Mouse (Mus musculus) left cerebral cortex, adult 11 months (tissue): ENCODE measurements at regions not wholly inside any gene's neighbourhood (a gene's known extent, or its start where the extent isn't known, plus 50 kb on each side); places are given as distances from the start of the nearest gene placed in this dataset.

Experiments
- DNase-seq: peaks from one replicate; pipeline ENCODE4 v3.0.0; 2022; ENCODE audit warnings: low spot score

DNA sequence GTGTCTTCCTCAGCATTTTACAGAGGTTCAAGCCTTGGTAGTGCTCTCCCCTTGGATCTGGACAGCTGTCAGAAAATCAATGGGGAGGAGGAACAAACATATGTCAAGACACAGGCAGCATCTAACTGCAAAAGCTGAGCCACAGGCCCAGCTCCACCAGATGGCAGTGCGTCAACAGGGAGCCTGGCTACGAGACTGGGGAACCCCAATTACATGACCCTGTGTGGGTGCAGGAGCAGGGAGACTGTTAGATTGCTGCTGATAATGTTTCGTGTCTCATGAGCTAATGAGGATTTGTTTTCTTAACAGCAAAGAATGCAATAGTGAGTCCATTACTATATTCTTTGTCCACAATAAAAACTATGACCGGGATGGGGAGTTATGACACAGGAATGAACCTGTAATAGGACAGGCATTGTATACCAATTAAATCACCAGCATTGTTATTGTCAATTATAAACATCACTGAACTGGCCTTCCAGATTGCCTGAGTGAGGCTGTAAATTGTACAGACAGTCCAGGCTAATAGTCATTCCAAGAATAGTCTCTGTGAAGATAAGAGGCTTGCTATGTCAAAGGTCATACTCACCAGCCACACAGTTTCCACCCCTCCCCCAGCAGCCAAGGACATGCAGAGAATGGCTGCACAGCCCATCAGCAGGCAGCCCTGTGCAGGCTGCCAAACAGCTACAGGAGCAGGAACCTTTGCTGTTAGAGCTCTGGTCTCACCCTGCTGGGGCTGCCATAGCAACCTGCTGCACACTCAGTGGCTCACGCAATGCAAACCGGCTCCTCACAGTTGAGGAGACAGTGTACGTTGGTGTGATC, 58.8 kb upstream of the Barx2 start:
- DNase-seq, result peak; percentile 59

DNA sequence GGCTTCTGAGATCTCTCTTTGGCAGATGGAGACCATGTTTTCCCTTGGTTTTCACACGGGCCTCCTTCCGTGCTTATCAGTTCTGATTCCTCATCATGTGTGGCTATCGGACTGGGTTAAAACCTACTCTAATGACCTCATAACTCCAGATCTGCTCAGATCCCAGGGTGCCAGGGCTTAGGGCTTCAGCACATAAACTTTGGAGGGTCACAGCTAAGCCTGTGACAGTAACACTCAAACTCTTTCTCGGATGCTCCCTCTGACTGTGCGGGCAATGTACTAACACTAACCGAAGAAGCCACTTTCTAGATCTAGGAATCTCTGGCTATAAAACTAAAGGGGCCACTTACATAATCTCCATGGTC, 59.3 kb upstream of the Barx2 start:
- no peak for DNase-seq

DNA sequence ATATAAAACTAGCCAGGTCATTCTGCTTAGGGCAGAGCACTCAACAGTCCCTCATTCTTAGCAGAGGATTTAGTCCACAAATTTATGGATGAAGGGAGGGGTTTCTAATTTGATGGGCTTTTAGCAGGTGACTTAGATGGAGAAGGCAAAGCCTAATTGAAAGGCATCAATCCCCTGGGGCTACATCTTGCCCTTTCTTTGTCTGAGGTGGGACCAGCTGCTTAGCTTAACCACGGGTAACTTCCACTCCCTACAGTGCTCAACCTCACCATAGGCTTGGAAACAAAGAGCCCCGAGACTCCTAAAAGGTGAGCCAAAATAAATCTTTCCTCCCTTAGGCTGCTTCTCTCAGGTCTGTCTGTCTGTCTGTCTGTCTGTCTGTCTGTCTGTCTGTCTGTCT, 62.9 kb upstream of the Barx2 start:
- no peak for DNase-seq

DNA sequence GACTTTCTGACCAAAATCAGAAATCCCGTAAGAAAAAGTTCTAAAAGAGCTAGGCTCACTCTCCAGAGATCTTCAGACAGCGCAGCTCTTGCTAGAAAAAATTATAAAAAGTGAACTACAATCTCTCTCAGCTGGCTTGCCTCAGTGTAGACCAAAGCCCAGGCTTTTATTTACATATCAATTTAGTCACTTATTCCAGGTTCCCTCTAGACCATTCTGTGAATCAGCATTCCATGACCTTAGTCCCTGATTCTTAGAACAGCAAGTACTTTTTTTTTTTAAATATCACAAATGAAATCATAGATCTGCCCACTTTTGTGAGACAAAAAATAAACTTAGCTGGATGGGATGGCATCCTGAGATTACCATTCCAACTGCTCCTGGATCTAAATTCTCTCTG, 64.8 kb upstream of the Barx2 start:
- DNase-seq, result no peak

DNA sequence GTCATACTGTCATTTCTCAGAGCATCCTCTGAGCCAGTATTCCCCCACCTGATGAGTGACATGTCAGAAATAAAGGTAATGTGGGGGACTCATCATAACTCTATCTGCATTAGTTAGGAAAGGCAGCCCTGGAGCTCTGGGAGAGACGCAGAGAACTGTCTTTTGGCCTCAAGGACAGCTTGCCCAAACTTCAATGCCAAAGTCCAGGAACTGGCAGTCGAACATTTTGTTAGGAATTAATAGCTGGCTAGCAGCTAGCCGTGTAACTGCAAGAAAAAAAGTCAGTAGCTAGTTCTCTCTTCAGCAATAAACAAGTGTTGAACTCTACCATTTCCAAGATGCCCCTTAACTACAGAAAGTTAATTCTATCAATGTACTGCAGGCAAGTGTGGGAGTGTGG, 65.9 kb upstream of the Barx2 start:
- DNase-seq, result no peak

DNA sequence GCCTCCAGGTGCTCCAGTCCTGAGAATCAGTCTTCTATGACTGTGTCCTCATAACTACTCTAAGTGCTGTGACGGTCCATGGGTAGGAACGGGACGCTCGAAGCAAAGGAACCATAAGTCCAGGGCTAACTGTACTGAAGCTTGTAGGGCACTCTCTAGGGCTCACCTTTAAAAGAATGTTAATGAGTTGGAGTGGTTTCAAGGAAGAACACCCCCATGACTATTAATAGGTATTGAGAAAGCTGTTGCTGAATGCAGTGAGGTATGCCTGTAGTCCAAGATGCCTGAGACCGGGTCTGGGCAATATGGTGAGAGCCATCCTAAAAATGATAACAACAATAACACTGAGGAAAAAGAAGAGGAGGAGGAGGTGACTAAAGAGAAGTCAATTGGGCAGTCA, 67.2 kb upstream of the Barx2 start:
- DNase-seq, result no peak

DNA sequence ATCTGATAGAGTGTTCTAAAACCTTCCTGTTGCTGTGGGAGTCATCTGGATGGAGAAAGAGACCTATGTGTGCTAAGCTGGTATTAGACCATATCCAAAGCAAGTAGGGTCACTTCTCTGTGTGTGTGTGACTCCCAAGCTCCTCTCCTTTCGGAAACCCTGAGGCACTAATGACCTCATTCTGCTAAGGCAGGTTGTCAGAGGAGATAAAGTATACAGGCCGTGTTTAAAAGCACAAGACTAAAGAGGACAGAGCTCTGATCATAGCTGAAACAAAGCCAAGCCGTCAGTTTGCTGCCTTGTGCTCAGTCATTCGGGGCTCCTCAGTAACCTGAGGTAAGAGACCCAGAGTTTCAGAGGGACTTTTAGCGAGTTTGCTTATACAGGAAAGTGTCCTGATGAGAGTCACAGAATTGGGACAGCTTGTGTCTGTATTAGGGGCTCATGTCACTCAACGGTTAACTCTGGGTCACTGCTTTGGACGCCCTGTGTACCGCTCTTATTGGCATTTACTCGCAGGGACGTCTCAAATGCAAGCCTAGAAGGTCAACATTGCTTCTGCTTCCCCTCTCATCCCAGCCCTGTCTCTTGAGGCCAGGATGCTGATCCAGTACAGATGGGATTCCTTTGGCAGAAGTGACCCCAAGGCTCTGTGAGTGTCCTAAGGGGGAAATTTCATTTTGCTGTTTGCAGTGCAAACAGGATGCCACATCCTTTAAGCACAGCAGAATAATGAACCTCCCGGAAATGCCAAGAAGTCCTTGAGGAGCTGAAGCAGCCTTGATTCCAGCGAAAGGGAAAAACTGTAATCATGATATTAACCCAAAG, 70.7 kb upstream of the Barx2 start:
- no peak for DNase-seq

DNA sequence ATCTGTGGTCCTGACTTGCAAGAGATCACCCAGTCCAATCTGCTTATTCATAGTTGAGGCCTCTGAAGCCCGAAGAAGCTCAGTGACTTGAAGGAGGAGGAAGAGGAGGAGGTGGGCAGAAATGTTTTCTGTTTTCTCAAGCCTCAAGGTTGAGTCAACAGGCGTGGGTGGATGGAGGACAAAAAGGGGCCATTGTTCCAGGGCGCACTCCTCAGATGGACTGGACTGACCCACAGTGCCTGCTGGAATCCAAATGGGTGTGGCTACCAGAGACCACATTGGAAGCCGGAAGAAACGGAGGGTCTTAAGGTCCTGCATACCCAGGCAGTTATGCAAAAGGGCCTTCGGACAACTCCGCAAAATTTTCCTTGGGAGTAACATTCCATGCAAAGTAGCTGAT, 75.6 kb upstream of the Barx2 start:
- DNase-seq, result no peak

DNA sequence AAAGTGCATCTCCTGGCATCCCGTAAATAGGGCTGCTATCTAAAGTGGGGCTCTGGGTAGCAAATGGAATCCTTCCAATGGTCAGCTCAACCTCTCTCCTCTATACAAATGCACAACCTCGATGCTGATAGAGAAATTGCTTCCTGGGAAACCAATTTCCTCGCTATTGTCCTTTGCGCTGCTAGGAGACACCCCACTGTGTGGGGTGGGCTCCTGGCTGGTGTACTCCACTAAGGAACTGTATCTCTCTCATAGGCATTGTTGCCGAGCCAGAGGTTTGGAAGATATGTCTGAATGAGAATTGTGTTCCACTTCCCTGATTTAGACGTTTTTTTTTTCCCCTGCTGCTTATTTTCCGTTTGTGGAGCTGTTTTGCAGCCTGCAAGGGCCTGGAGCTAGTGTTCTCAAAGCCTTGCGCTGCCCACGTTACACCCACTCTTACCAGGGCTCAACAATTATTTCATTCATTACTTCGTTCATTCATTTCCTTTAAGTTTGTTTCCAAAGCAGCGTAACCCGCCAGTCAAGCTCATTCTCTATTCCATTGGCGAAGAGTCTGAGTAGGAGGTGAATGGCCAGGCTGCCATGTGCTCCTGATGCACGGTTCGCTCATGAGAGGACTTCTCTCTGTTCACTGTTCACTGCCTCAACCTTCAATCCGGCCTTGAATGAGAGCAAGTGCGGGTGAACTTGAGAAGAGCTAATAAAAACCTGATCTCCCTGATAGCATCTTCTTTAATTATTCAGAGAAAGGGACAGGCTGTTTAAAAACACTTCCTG, 76.5 kb upstream of the Barx2 start:
- DNase-seq, result no peak

DNA sequence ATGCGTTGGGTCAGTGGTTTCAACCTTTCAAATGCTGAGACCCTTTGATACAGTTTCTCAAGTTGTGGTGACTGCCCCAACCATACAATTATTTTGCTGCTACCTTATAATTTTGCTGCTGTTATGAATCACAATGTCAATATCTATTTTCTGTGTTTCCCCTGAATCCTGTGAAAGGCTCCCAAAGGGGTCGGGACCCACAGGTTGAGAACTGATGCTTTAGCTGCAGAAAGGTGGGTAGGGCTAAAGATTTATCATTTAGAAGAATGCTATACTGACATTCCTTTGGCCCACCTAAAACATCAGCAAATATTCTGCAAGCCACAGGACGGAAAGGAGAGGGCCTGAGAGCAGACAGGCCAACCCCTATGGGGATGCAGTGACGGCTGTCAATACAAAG, 77.2 kb upstream of the Barx2 start:
- DNase-seq, result no peak

DNA sequence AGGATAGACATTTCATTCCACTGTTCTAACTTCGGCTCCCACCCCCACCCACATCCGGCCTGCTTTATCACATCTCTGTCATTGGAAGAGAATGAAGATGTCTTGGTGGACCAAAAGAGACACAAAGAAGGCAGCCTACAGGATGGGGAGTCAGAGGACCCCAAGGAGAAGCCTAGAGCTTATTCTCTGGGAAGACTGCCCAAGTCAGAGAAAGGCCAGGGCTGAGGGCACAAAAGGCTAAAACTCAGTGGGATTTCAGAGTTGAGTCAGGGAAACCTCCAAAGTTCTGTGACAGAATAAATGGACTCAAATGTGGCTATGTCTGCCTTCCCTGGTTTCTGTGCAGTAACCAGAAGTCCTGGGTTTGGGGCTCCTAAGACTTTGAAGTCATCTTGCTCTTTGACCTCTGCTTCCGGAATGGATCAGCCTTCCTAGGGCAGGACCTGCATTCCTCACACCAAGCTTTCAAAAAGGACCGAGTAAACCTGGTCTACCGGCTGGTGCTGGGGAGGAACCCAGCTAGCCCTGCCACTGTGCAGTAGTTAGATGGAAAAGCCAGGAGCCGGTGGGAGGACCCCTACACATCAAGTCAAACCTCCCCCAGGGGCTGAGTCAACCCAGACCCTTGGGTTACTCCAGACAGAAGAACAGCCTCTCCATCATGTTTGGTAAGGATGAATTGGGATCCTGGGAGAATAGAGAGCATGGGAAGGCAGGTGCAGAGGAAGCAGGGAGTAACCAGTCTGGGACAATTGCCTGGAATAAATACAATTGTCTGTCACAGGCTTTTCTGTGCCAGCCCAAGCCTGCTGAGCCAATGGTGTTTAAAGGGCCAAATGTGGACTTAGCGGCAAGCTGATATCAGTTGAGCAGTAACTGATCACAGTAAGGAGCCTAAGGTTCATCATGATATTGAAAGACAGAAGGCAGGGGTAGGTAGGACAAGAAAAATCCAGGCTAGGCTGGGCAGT, 80.7 kb upstream of the Barx2 start:
- DNase-seq, result no peak

DNA sequence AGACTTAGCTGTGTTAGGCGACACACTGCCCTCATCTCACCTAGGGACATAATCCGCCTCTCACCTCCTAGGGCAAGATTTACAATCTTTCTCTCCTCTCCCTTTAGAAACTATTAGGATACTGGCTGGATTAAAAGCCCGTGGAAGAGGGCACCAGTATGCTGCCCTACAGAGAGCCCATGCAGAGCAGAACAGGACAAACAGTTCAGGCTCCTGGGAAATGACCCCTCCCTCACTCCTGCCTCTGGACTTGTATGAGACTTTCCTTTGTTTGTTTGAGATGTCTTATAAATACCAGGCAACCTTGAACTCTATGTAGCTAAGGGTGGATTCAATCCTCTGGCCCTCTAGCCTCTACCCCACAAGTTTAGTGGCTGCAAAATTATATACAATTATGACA, 81.8 kb upstream of the Barx2 start:
- no peak for DNase-seq

DNA sequence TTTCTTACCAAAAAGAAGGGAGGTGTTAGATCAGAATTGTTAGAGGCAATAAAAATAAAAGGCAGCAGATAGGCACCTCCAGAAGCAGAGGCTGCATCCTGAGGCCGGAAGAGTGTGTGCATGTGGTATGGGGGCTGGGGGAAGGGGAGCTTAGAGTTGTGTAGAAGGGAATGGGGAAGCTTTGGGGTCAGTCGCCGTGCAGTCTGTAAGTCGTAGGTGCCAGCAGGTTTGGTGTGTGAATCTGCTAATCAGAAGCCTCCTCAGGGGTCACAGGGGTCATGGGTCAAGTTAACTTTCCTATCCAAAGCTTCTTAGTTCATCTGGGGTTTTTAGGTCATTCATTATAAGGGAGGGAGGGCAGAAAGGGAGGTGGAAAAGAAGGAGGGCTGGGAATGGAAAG, 82.4 kb upstream of the Barx2 start:
- DNase-seq, result no peak

DNA sequence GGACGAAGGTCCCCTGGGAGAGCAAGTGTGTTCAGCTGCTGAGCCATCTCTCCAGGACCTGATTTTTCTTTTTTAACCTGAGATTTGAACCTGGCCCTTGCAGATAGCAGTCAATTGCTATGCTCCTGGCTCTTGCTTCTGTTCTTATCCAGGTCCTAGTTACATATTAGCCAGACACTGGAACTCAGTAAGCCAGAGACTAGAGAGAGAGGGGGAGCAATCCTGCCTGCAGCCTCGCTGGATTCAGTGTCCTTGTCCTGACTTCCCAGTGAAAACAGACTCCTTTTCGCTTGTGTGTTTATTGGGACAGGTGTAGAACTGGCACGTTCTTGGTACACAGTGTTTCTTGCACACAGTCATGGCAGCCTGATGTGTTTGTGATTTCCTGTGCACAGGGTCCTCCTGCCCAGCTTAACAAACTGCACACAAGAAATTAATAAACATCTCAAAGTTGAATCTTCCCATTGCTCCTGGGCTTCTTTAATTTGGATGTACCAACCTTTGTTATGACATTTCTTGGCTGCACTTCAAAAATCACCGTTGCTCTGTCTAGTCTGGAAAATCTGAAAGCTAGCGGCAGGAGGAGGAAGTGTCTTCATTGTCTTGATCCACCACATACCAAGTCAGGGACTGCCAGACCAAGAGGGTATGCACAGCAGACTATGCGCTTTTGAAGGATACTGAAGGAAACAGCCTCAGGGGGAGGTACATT, 83.4 kb upstream of the Barx2 start:
- no peak for DNase-seq

DNA sequence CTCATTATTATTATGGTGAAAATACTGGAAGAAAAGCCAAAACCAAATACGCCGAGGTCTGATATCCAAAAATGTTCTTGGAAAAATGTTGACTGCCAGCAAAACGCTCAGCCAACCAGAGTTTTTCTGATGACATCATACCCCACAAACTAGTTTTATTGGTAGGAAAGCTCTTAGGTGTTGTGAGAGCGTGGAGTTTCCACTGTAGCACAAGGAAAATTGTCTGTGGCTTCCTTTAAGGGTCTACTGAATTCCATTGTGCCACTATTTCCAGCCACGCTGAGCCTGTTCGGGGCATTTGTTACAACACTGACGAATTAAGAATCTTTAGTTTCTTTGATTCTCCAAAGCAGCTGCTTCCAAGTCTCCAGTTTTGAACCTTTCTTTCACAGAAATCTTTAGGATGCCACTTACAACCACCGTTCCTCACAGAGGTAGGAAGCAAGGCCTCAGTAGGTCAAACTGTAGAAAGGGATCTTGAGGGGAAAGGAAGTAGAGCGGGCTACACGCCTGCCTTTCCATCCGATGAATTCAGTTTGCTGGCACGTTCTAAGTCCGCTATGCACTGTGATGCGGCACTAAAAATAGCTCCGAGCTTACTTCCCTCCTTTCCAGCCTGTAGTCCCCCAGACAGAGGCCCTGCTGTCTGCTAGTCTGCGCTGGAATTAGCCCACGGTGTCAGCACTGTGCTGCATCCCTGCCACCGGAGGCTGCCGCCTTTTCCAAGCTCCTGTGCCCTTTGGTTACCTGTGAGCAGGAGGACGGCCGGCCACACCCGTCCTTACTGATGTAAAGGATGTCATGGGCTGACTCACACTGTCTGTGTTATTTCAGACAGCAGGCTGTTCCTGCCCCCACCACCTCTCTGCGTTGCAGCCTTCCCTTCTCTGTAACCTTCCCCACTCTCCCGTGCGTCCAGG, 84.2 kb upstream of the Barx2 start:
- no peak for DNase-seq

DNA sequence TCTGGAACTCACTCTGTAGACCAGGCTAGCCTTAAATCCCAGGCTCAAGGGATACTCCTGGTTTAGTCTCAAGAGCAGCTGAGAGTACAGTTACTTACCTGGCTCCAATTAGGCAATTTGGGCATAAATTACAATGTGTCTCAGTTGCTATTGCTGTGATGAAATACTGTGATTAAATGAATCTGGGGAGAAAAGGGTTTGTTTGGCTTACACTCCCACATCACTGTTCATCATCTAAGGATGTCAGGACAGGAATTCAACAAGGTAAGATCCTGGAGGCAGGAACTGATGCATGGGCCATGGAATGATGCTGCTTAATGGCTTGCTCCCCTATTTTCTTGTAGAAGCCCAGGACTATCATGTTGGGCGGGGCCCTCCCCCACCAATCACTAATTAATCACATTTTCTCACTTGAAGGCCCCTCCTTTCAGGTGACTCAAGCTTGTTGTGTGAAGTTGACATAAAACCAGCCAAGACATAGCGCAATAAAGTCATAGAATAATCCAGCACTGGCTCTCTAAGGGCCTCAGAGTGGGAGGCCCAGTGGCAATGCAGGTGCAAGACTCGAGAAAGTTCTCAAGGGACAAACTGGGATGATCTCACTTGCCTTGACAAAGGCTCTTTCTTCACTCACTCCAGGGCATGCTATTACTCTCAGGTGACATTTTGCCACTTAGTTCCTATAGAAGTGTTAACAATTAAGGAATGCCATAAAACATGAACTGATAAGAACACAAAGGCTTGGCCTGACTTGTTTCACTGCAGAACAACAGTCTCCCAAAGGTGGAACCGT, 85.4 kb upstream of the Barx2 start:
- DNase-seq, result no peak

DNA sequence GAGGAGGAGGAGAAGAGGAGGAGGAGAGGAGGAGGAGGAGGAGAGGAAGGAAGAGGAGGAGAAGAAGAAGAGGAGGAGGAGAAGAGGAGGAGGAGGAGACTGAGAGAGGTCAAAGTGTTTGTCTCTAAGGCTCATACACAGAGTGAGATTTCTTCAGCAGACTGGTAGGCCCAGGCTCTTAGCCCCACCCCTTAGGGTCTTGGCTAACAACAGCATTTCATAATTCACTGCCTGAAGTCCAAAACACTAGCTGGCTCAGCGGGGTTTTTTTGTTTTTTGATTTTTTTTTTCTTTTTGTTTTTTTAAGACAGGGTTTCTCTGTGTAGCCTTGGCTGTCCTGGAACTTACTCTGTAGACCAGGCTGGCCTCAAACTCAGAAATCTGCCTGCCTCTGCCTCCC, 86.5 kb upstream of the Barx2 start:
- DNase-seq, result no peak

DNA sequence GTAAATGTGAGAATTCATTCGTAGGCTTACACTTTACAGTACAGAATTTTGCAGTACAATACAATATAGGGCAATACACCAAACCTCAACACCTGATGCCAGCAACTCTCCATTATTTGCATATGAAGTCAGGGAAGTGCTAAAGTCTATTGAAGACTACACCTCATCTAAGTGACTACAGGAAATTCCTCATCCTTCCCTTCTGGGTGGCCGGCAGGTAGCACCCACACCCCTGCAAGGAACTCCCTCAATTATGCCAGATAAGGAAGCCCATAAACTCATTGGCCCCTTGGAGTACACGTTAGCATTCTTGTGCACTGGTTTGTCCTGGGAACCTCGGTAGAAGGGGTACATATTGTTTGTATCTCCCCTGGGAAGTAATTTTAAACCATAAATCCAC, 89.7 kb upstream of the Barx2 start:
- DNase-seq, result no peak

DNA sequence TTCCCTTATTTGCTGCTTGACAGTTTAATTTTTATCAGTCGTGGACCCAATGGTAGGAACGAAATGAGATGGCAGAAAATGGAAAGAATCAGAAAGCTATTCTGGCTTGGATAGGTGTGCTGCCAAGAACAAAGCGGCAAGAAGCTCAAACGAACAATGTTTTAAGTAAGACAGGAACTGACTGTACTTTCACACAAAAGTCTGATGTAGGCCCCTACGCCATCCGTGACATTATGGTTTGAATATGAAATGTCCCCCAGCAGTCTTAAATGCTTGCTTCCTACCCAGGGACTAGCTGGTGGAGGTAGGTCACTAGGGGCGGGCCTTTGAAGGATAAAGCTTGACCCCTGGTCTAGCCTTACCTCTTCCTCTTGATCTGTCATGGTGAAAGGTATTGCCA, 90.5 kb upstream of the Barx2 start:
- DNase-seq, result no peak
